13 mouse cellular contexts compared by ENCODE assay signal in genomic region chr4:89127674-89128073, GRCm38 (mm10). TPM values are rescaled to one million over a fixed set of nuclear protein-coding genes. Genes with fewer than 3 reads are reported as not detected.
A peak's percentile ranks its signal among the peaks of the same experiment; 100 is the strongest.
DNase-seq lines count a peak whose midpoint lies in the region; ATAC-seq and TF ChIP-seq lines count a peak whose summit lies in the region.
"Had no signal": no experiment of that assay in that cellular context is flagged by ENCODE, and none has a peak within 500 bp of the region (broad histone marks: within the 10 kb centered on the region; RNA-seq: fewer than 3 reads in every experiment).

No protein-coding gene starts in this region.

- TF ChIP-seq CTCF in heart, adult 2 months (IDR thresholded peaks at IDR 0.05) = no peak
- no peak for TF ChIP-seq CTCF in MEL (IDR thresholded peaks at IDR 0.05 in 2 of 3, conservative IDR thresholded peaks at IDR 0.05 in 1 of 3; ENCODE audit: control insufficient read depth in 1 of 3, insufficient read depth in 1 of 3, low read depth in 2 of 3, low read length in 3 of 3, poor library complexity in 1 of 3, severe bottlenecking in 1 of 3)
- no peak for TF ChIP-seq CTCF in liver, embryonic 14.5 days (IDR thresholded peaks at IDR 0.05; ENCODE audit: low read depth)

- no peaks in the 10 kb centered on the region for H3K9me3 ChIP-seq in heart, embryonic 12.5 days (replicated peaks)
- H3K9me3 ChIP-seq in MEL (replicated peaks; ENCODE audit: insufficient read depth, low read length) = no peaks in the 10 kb centered on the region
- H3K9me3 ChIP-seq in liver, embryonic 14.5 days (ENCODE audit: control insufficient read depth, low read length) = no peaks in the 10 kb centered on the region
- H3K9me3 ChIP-seq in stomach, embryonic 14.5 days (ENCODE audit: control insufficient read depth, low read depth, low read length) = no peaks in the 10 kb centered on the region
- H3K9me3 ChIP-seq: embryonic facial prominence, embryonic 12.5 days; hindbrain, embryonic 12.5 days; midbrain, embryonic 13.5 days had no signal

- no peak for TF ChIP-seq POLR2A in heart, adult 2 months (IDR thresholded peaks at IDR 0.05; ENCODE audit: insufficient read depth, low read depth, low read length)
- no peak for TF ChIP-seq POLR2A in MEL (IDR thresholded peaks at IDR 0.05; ENCODE audit: control insufficient read depth in 1 of 2, insufficient read depth in 1 of 2, low read depth in 1 of 2, low read length in 2 of 2, poor library complexity in 1 of 2)

- H3K27ac ChIP-seq in heart, embryonic 12.5 days (ENCODE audit: poor library complexity, severe bottlenecking) = peak overlapping the region; percentile 45; the same call in 1 of the 2 replicates
- no peak overlapping the region for H3K27ac ChIP-seq in heart, adult 2 months
- no peak overlapping the region for H3K27ac ChIP-seq in MEL (ENCODE audit: control insufficient read depth, low read depth, low read length)
- H3K27ac ChIP-seq in liver, embryonic 14.5 days = no peak overlapping the region
- H3K27ac ChIP-seq in stomach, embryonic 14.5 days (ENCODE audit: low read length) = no peak overlapping the region
- H3K27ac ChIP-seq: embryonic facial prominence, embryonic 12.5 days; hindbrain, embryonic 12.5 days; midbrain, embryonic 13.5 days had no signal

- no peak for TF ChIP-seq RAD21 in MEL (IDR thresholded peaks at IDR 0.05; ENCODE audit: low read depth, low read length)

- H3K4me1 ChIP-seq in heart, embryonic 12.5 days (replicated peaks) = peaks cover 15% of the 10 kb centered on the region; the same call in 1 of the 2 replicates
- peaks cover 1% of the 10 kb centered on the region for H3K4me1 ChIP-seq in heart, adult 2 months (ENCODE audit: control insufficient read depth, insufficient read depth, low read length)
- peaks cover 0 to 6% of the 10 kb centered on the region in 2 experiments; a peak in 2 of 4 replicates for H3K4me1 ChIP-seq in MEL (ENCODE audit: control insufficient read depth in 1 of 2, insufficient read depth in 2 of 2, low read length in 2 of 2)
- peaks cover 0 to 16% of the 10 kb centered on the region in 2 experiments; a peak in 3 of 4 replicates for H3K4me1 ChIP-seq in liver, embryonic 14.5 days (replicated peaks; ENCODE audit: control insufficient read depth in 2 of 2, insufficient read depth in 2 of 2, low read length in 1 of 2)
- H3K4me1 ChIP-seq in stomach, embryonic 14.5 days (ENCODE audit: control insufficient read depth, insufficient read depth, low read length) = no peaks in the 10 kb centered on the region
- H3K4me1 ChIP-seq: hindbrain, embryonic 12.5 days; midbrain, embryonic 13.5 days had no signal

- H3K79me2 ChIP-seq in heart, adult 2 months (replicated peaks; ENCODE audit: control insufficient read depth, insufficient read depth, low read length) = no peaks in the 10 kb centered on the region
- H3K79me2 ChIP-seq in MEL (ENCODE audit: control insufficient read depth, insufficient read depth, low read length, poor library complexity) = no peaks in the 10 kb centered on the region

- no peaks in the 10 kb centered on the region for H3K36me3 ChIP-seq in heart, embryonic 12.5 days
- H3K36me3 ChIP-seq in heart, adult 2 months (ENCODE audit: control insufficient read depth, insufficient read depth, low read length) = no peaks in the 10 kb centered on the region
- H3K36me3 ChIP-seq in MEL (ENCODE audit: control insufficient read depth in 1 of 2, insufficient read depth in 2 of 2, low read length in 2 of 2) = peaks cover 0 to 6% of the 10 kb centered on the region in 2 experiments; a peak in 2 of 4 replicates
- no peaks in the 10 kb centered on the region for H3K36me3 ChIP-seq in liver, embryonic 14.5 days (replicated peaks; ENCODE audit: control insufficient read depth, insufficient read depth, low read depth)
- no peaks in the 10 kb centered on the region for H3K36me3 ChIP-seq in stomach, embryonic 14.5 days (ENCODE audit: control insufficient read depth, insufficient read depth, low read length)
- H3K36me3 ChIP-seq: embryonic facial prominence, embryonic 12.5 days; hindbrain, embryonic 12.5 days; midbrain, embryonic 13.5 days had no signal

- no peak for DNase-seq in heart, adult 2 months
- DNase-seq in MEL (ENCODE audit: low read depth, low spot score) = no peak
- no peak for DNase-seq in liver, embryonic 14.5 days (ENCODE audit: low read depth in 3 of 3, low spot score in 3 of 3)
- DNase-seq in layer of hippocampus, postnatal 25 days (ENCODE audit: extremely low spot score in 1 of 2, low spot score in 1 of 2) = no peak
- no peak for DNase-seq in cerebellum, postnatal 36 days
- DNase-seq: cerebellum, adult 11-12 months; right cerebral cortex, postnatal 4 days had no signal

- no peak overlapping the region; the same call in 1 of the 2 replicates for H3K4me3 ChIP-seq in heart, embryonic 12.5 days
- no peak overlapping the region for H3K4me3 ChIP-seq in heart, adult 2 months
- peak overlapping the region; percentile 29 to 52 for H3K4me3 ChIP-seq in MEL (ENCODE audit: control insufficient read depth in 1 of 2, insufficient read depth in 1 of 2, low read depth in 2 of 2, low read length in 2 of 2)
- peak overlapping the region in 1 of 2 experiments; percentile 44; a peak in 2 of 4 replicates for H3K4me3 ChIP-seq in liver, embryonic 14.5 days (ENCODE audit: insufficient read depth in 1 of 2, low read depth in 2 of 2, low read length in 2 of 2)
- peak overlapping the region; percentile 2; the same call in 1 of the 2 replicates for H3K4me3 ChIP-seq in stomach, embryonic 14.5 days (ENCODE audit: low read depth, low read length)
- H3K4me3 ChIP-seq: embryonic facial prominence, embryonic 12.5 days; hindbrain, embryonic 12.5 days; midbrain, embryonic 13.5 days had no signal

- no peak overlapping the region for H3K9ac ChIP-seq in heart, embryonic 12.5 days
- no peak overlapping the region for H3K9ac ChIP-seq in heart, adult 2 months (ENCODE audit: low read depth, low read length)
- peak overlapping the region; percentile 3; the same call in 1 of the 2 replicates for H3K9ac ChIP-seq in MEL (ENCODE audit: control insufficient read depth, low read depth, low read length, poor library complexity, severe bottlenecking)
- H3K9ac ChIP-seq in liver, embryonic 14.5 days (replicated peaks) = no peak overlapping the region
- H3K9ac ChIP-seq in stomach, embryonic 14.5 days (replicated peaks; ENCODE audit: low read depth, low read length) = no peak overlapping the region
- H3K9ac ChIP-seq: embryonic facial prominence, embryonic 12.5 days; forebrain, postnatal 0 days; hindbrain, embryonic 12.5 days; midbrain, embryonic 13.5 days had no signal

- intact Hi-C loops in heart, adult 2 months (cut with DNase I) = loop anchor here (5.0 kb wide), 1 partner anchor 190 kb away; no protein-coding TSS in a partner anchor

- TF ChIP-seq EP300 in heart, adult 2 months (IDR thresholded peaks at IDR 0.05; ENCODE audit: insufficient read depth, low read depth, low read length) = no peak
- peak in 1 of 2 experiments; percentile 25; a peak in 1 of 4 replicates for TF ChIP-seq EP300 in MEL (IDR thresholded peaks at IDR 0.05; ENCODE audit: low read depth in 1 of 2, low read length in 2 of 2)
- TF ChIP-seq EP300 in liver, embryonic 14.5 days (IDR thresholded peaks at IDR 0.05; ENCODE audit: low read depth) = no peak

- WGBS in heart, embryonic 12.5 days = 41% methylated on average over 5 of the region's 5 CpGs
- WGBS in heart, adult 2 months = 35% methylated on average over 5 of the region's 5 CpGs
- 12% methylated on average over 5 of the region's 5 CpGs for WGBS in liver, embryonic 14.5 days (ENCODE audit: insufficient replicate concordance)
- 50% methylated on average over 5 of the region's 5 CpGs for WGBS in stomach, embryonic 14.5 days

- H3K27me3 ChIP-seq in heart, embryonic 12.5 days (replicated peaks) = no peaks in the 10 kb centered on the region
- no peaks in the 10 kb centered on the region for H3K27me3 ChIP-seq in heart, adult 2 months (ENCODE audit: control insufficient read depth, insufficient read depth, low read length)
- H3K27me3 ChIP-seq in MEL (ENCODE audit: control insufficient read depth in 1 of 2, insufficient read depth in 2 of 2, low read length in 2 of 2) = no peaks in the 10 kb centered on the region
- H3K27me3 ChIP-seq in liver, embryonic 14.5 days (ENCODE audit: control insufficient read depth, insufficient read depth, low read length) = no peaks in the 10 kb centered on the region
- no peaks in the 10 kb centered on the region for H3K27me3 ChIP-seq in stomach, embryonic 14.5 days (ENCODE audit: control insufficient read depth, insufficient read depth, low read length)
- H3K27me3 ChIP-seq: embryonic facial prominence, embryonic 12.5 days; hindbrain, embryonic 12.5 days had no signal

- peak overlapping the region; percentile 41 for H3K4me2 ChIP-seq in heart, embryonic 12.5 days
- H3K4me2 ChIP-seq in liver, embryonic 14.5 days (ENCODE audit: low read depth) = peak overlapping the region; percentile 43
- H3K4me2 ChIP-seq in stomach, embryonic 14.5 days (replicated peaks; ENCODE audit: low read depth, low read length) = 0 out of 2 replicates have a peak overlapping the region, but pooled peaks have one; percentile 8
- H3K4me2 ChIP-seq: embryonic facial prominence, embryonic 12.5 days; hindbrain, embryonic 12.5 days; midbrain, embryonic 13.5 days had no signal

- ATAC-seq in heart, embryonic 12.5 days (ENCODE audit: insufficient number of reproducible peaks, low FRiP score) = peak; percentile 13; the same call in 1 of the 2 replicates
- peak; percentile 7; the same call in 1 of the 2 replicates for ATAC-seq in liver, embryonic 14.5 days (ENCODE audit: insufficient read depth)
- no peak for ATAC-seq in stomach, embryonic 14.5 days (ENCODE audit: insufficient number of reproducible peaks, insufficient read depth, low FRiP score, low read depth)

TF ChIP-seq in MEL, 35 proteins besides CTCF, POLR2A, EP300 and RAD21 (continues in another document):
- 0 out of 2 replicates have a peak, but pooled peaks have one; percentile 3 for TF ChIP-seq GATA1 (IDR thresholded peaks at IDR 0.05; ENCODE audit: low read depth, low read length)
- no peak for TF ChIP-seq MXI1 (IDR thresholded peaks at IDR 0.05; ENCODE audit: low read depth, low read length)
- no peak for TF ChIP-seq USF1 (IDR thresholded peaks at IDR 0.05; ENCODE audit: low read depth, low read length)
- TF ChIP-seq MYB (IDR thresholded peaks at IDR 0.05; ENCODE audit: low read depth, low read length) = no peak
- no peak for TF ChIP-seq E2F4 (IDR thresholded peaks at IDR 0.05; ENCODE audit: borderline replicate concordance, low read depth, low read length)

RNA-seq across cellular contexts. Expression of gene Mtap, which starts 9.2 kb away (rescaled TPM):
- 72.8 and 73.2 TPM in 2 replicates for polyA plus RNA-seq in heart, embryonic 12.5 days (2016; fragmentation: Nextera tagmentation; extraction: Ambion mirVana)
- 10 to 100 TPM; 19.8 to 22.0 TPM for total RNA-seq in heart, adult 2 months (2021)
- 8.3 and 14.0 TPM in 2 replicates for polyA plus RNA-seq in heart, adult 2 months (2012; rRNA removed)
- 36.6 and 36.7 TPM in 2 replicates for total RNA-seq in MEL (2012; rRNA removed)
- polyA plus RNA-seq in MEL (2012; ENCODE audit: insufficient read depth in 1 of 2, insufficient read length in 2 of 2, low read depth in 1 of 2, low replicate concordance in 2 of 2, missing spikeins in 1 of 2) = 10 to 100 TPM; 45.4 to 52.0 TPM
- polyA plus RNA-seq in liver, embryonic 14.5 days (2012; rRNA removed) = 6.2 and 9.8 TPM in 2 replicates
- 20.4 and 22.0 TPM in 2 replicates for polyA plus RNA-seq in liver, embryonic 14.5 days (2014; fragmentation: Nextera tagmentation; extraction: Ambion mirVana)
- polyA plus RNA-seq in stomach, embryonic 14.5 days (2014; fragmentation: Nextera tagmentation; extraction: Ambion mirVana) = 73.0 and 74.6 TPM in 2 replicates
- total RNA-seq in layer of hippocampus, postnatal 25 days (2021) = 1 to 10 TPM; 9.2 to 9.8 TPM

Comparison
In these comparisons a context has a peak if more than half of its experiments do, and no peak if none do; other contexts are left out.
1. H3K4me3 ChIP-seq: peak in MEL (2 of 2) and stomach, embryonic 14.5 days (single experiment); none in heart, embryonic 12.5 days (single experiment) and heart, adult 2 months (single experiment).
2. Peak in every context shown above with its lines, with median percentiles within 50 percentile points of each other: H3K4me2 ChIP-seq.